Mouse (Mus musculus): Measurements from ENCODE around the gene Gramd1b.
A peak's percentile ranks its signal among the peaks of the same experiment; 100 is the strongest.

The Gramd1b gene

GRCm38 (mm10) chr9:40355406-40355805 is 175.8 kb downstream of the Gramd1b start:
- DNase-seq = no peak

- no peak for DNase-seq
These were observed 177.6 kb downstream of the Gramd1b start for GRCm38 (mm10) chr9:40353596-40353995.

- peak; percentile 70 for DNase-seq
These were observed 180.5 kb downstream of the Gramd1b start for GRCm38 (mm10) chr9:40350640-40351039.

GRCm38 (mm10) chr9:40350052-40350451 is 181.1 kb downstream of the Gramd1b start:
- DNase-seq = no peak

- no peak for DNase-seq
These were observed 181.6 kb downstream of the Gramd1b start for GRCm38 (mm10) chr9:40349554-40349953.

- DNase-seq = no peak
These were observed 182.4 kb downstream of the Gramd1b start for GRCm38 (mm10) chr9:40348714-40349233.

- DNase-seq = peak; percentile 81
These were observed 184.8 kb downstream of the Gramd1b start for GRCm38 (mm10) chr9:40346232-40346984.

GRCm38 (mm10) chr9:40345493-40346231 is 185.5 kb downstream of the Gramd1b start:
- DNase-seq = peak; percentile 61

GRCm38 (mm10) chr9:40344801-40345492 is 186.2 kb downstream of the Gramd1b start:
- no peak for DNase-seq

- no peak for DNase-seq
These were observed 187.4 kb downstream of the Gramd1b start for GRCm38 (mm10) chr9:40343828-40344227.

- no peak for DNase-seq
These were observed 188.0 kb downstream of the Gramd1b start for GRCm38 (mm10) chr9:40343053-40343652.

GRCm38 (mm10) chr9:40342101-40342500 is 189.1 kb downstream of the Gramd1b start:
- DNase-seq = no peak

- DNase-seq = no peak
These were observed 191.6 kb downstream of the Gramd1b start for GRCm38 (mm10) chr9:40339578-40339977.

- DNase-seq = no peak
These were observed 193.9 kb downstream of the Gramd1b start for GRCm38 (mm10) chr9:40337131-40337820.

- DNase-seq = peak; percentile 62
These were observed 194.5 kb downstream of the Gramd1b start for GRCm38 (mm10) chr9:40336701-40337100.

GRCm38 (mm10) chr9:40334617-40335016 is 196.6 kb downstream of the Gramd1b start:
- DNase-seq = no peak

GRCm38 (mm10) chr9:40333649-40334396 is 197.4 kb downstream of the Gramd1b start:
- peak; percentile 93 for DNase-seq

GRCm38 (mm10) chr9:40332731-40333648 is 198.2 kb downstream of the Gramd1b start:
- peak; percentile 71 for DNase-seq

- peak; percentile 93 for DNase-seq
These were observed 198.9 kb downstream of the Gramd1b start for GRCm38 (mm10) chr9:40332326-40332725.

Data from cerebellum, adult 8-10 months (tissue).